Mouse (Mus musculus): Measurements from ENCODE around the gene Ces1h. TPM values are rescaled to one million over a fixed set of nuclear protein-coding genes. Genes with fewer than 3 reads are reported as not detected.

The Ces1h gene
- total and polyA plus RNA-seq, 3 experiments = not detected

GRCm38 (mm10) chr8:93325123-93325522 lies 54.4 kb downstream of the Ces1h start:
- Histone ChIP-seq H3K79me2 (replicated peaks; ENCODE audit: control insufficient read depth, insufficient read depth, low read length) (no peaks in the 10 kb centered on the region), H3K9ac (ENCODE audit: low read depth, low read length) (no peak overlapping the region), H3K27ac (no peak overlapping the region), H3K4me1 (ENCODE audit: control insufficient read depth, insufficient read depth, low read length) (no peaks in the 10 kb centered on the region), H3K36me3 (ENCODE audit: control insufficient read depth, insufficient read depth, low read length) (no peaks in the 10 kb centered on the region), H3K27me3 (ENCODE audit: control insufficient read depth, insufficient read depth, low read length) (no peaks in the 10 kb centered on the region), H3K4me3 (no peak overlapping the region)
- TF ChIP-seq EP300 (IDR thresholded peaks at IDR 0.05; ENCODE audit: insufficient read depth, low read depth, low read length) (no peak), POLR2A (IDR thresholded peaks at IDR 0.05; ENCODE audit: insufficient read depth, low read depth, low read length) (no peak), CTCF (IDR thresholded peaks at IDR 0.05) (no peak)
- intact Hi-C loops (cut with DNase I) = no loop called here
- WGBS = 73% methylated on average over 2 of the region's 2 CpGs
- no peak for DNase-seq

DNA sequence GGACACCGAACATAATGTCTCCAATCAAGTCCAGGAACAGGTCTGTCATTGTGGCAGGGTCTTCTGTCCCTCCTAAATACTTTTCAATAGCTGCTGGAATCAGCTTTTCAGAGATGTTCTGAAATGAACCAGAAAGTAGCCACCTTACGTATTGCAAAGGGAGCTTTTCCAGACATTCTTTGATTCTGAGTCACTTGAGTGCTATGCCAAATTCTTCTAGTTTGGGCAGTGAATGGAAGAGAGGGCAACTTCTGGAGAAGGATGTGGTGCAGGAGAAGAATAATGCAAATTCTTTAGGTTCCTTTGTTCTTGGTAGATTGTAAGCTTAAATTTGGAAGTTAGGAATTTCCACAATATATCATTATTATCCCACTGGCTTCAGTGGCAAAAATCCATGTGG lies 62.5 kb downstream of the Ces1h start:
- no peak for DNase-seq
- no peaks in the 10 kb centered on the region for H3K4me1 ChIP-seq (ENCODE audit: control insufficient read depth, insufficient read depth, low read length)
- H3K4me3 ChIP-seq = no peak overlapping the region
- no peak overlapping the region for H3K9ac ChIP-seq (ENCODE audit: low read depth, low read length)
- intact Hi-C loops (cut with DNase I) = no loop called here
- WGBS = 73% methylated on average over 2 of the region's 2 CpGs
- no peak overlapping the region for H3K27ac ChIP-seq
- H3K27me3 ChIP-seq (ENCODE audit: control insufficient read depth, insufficient read depth, low read length) = no peaks in the 10 kb centered on the region
- TF ChIP-seq POLR2A (IDR thresholded peaks at IDR 0.05; ENCODE audit: insufficient read depth, low read depth, low read length) (no peak), EP300 (IDR thresholded peaks at IDR 0.05; ENCODE audit: insufficient read depth, low read depth, low read length) (no peak), CTCF (IDR thresholded peaks at IDR 0.05) (no peak)
- no peaks in the 10 kb centered on the region for H3K79me2 ChIP-seq (replicated peaks; ENCODE audit: control insufficient read depth, insufficient read depth, low read length)
- H3K36me3 ChIP-seq (ENCODE audit: control insufficient read depth, insufficient read depth, low read length) = no peaks in the 10 kb centered on the region

GRCm38 (mm10) chr8:93315557-93315956 lies 64.0 kb downstream of the Ces1h start:
- Histone ChIP-seq H3K9ac (ENCODE audit: low read depth, low read length) (no peak overlapping the region), H3K36me3 (ENCODE audit: control insufficient read depth, insufficient read depth, low read length) (no peaks in the 10 kb centered on the region), H3K79me2 (replicated peaks; ENCODE audit: control insufficient read depth, insufficient read depth, low read length) (no peaks in the 10 kb centered on the region), H3K27me3 (ENCODE audit: control insufficient read depth, insufficient read depth, low read length) (no peaks in the 10 kb centered on the region), H3K27ac (no peak overlapping the region), H3K4me3 (no peak overlapping the region), H3K4me1 (ENCODE audit: control insufficient read depth, insufficient read depth, low read length) (no peaks in the 10 kb centered on the region)
- intact Hi-C loops (cut with DNase I) = no loop called here
- WGBS = 54% methylated on average over 2 of the region's 2 CpGs
- DNase-seq = no peak
- TF ChIP-seq POLR2A (IDR thresholded peaks at IDR 0.05; ENCODE audit: insufficient read depth, low read depth, low read length) (no peak), EP300 (IDR thresholded peaks at IDR 0.05; ENCODE audit: insufficient read depth, low read depth, low read length) (no peak), CTCF (IDR thresholded peaks at IDR 0.05) (no peak)

Other genes with a start within 250 kb of the Ces1h start
- not detected for gene Ces1c, start 248.4 kb downstream of the Ces1h start, total RNA-seq (2021)
- 0.94 TPM in 1 of 2 replicates, not detected in the other for gene Ces1c, start 248.4 kb downstream of the Ces1h start, polyA plus RNA-seq (2012; rRNA removed)
- gene Ces1d, start 181.9 kb downstream of the Ces1h start, total RNA-seq (2021) = 100 to 1,000 TPM; 276 to 286 TPM
- gene Ces1d, start 181.9 kb downstream of the Ces1h start, polyA plus RNA-seq (2012; rRNA removed) = 243 and 410 TPM in 2 replicates
- gene Ces1e, start 150.1 kb downstream of the Ces1h start, total RNA-seq (2021) = 1 to 10 TPM in 1 of 2 experiments, under 1 TPM in 1; 0.50 to 1.1 TPM
- gene Ces1e, start 150.1 kb downstream of the Ces1h start, polyA plus RNA-seq (2012; rRNA removed) = 0.84 and 1.8 TPM in 2 replicates
- gene Ces1f, start 100.0 kb downstream of the Ces1h start, total RNA-seq (2021) = 1 to 10 TPM in 1 of 2 experiments, under 1 TPM in 1; 0.37 to 1.2 TPM
- 1.5 and 2.5 TPM in 2 replicates for gene Ces1f, start 100.0 kb downstream of the Ces1h start, polyA plus RNA-seq (2012; rRNA removed)
- not detected for gene Ces1g, start 42.4 kb downstream of the Ces1h start, total RNA-seq (2021)
- gene Ces1g, start 42.4 kb downstream of the Ces1h start, polyA plus RNA-seq (2012; rRNA removed) = 0.12 TPM in 1 of 2 replicates, not detected in the other
- not detected for gene Ces5a, start 156.1 kb upstream of the Ces1h start, total RNA-seq (2021)
- not detected in 2 replicates for gene Ces5a, start 156.1 kb upstream of the Ces1h start, polyA plus RNA-seq (2012; rRNA removed)